Mouse (Mus musculus) ES-E14 (cell line): ENCODE results near the gene Bcl9l. TPM values are rescaled to one million over a fixed set of nuclear protein-coding genes. Genes with fewer than 3 reads are reported as not detected.

Experiments
- DNase-seq: peaks from one replicate; pipeline ENCODE4 v3.0.0-alpha.2; 2013; ENCODE audit warnings: low read depth, low spot score
- H3K27ac ChIP-seq: 2 replicates; pipeline ENCODE4 v1.5.1; 2012; ENCODE audit warnings: low read depth, mild to moderate bottlenecking, low read length, moderate library complexity, mixed read lengths; ENCODE audit not compliant: poor library complexity, insufficient read depth, severe bottlenecking
- H3K36me3 ChIP-seq: 2 replicates; pipeline ENCODE4 v1.6.1; 2012; ENCODE audit warnings: mild to moderate bottlenecking, low read length, moderate library complexity, mixed read lengths; ENCODE audit not compliant: control insufficient read depth, poor library complexity, insufficient read depth, severe bottlenecking
- H3K4me1 ChIP-seq, 2 experiments: fragments of 150-350 bp in 1 of 2; sonication (generic) in 1 of 2; 2 replicates each; pipeline ENCODE4 v1.6.1; 2012; ENCODE audit warnings: low read length in 2 of 2, mild to moderate bottlenecking in 1 of 2, mixed read lengths in 1 of 2; ENCODE audit not compliant: control insufficient read depth in 2 of 2, insufficient read depth in 2 of 2, poor library complexity in 1 of 2
- H3K4me3 ChIP-seq, 2 experiments: fragments of 150-350 bp in 1 of 2; sonication (generic) in 1 of 2; 2 replicates each; pipeline ENCODE4 v1.5.1; 2012; ENCODE audit warnings: low read length in 2 of 2, low read depth in 1 of 2, mild to moderate bottlenecking in 1 of 2, mixed read lengths in 1 of 2; ENCODE audit not compliant: insufficient read depth in 1 of 2, poor library complexity in 1 of 2, severe bottlenecking in 1 of 2
- H3K9ac ChIP-seq: 2 replicates; pipeline ENCODE4 v1.6.1; 2012; ENCODE audit warnings: low read depth, mild to moderate bottlenecking, low read length, mixed read lengths; ENCODE audit not compliant: poor library complexity, insufficient read depth, severe bottlenecking
- H3K9me3 ChIP-seq: fragments of 150-350 bp; sonication (generic); 2 replicates; pipeline ENCODE4 v1.6.1; 2012; ENCODE audit warnings: low read depth, mild to moderate bottlenecking, low read length; ENCODE audit not compliant: control insufficient read depth, insufficient read depth
- CHD2 ChIP-seq: IDR thresholded peaks from 2 replicates; pipeline ENCODE4 v1.6.1; 2014; ENCODE audit warnings: mild to moderate bottlenecking, low read depth, low read length, inconsistent platforms
- HCFC1 ChIP-seq: IDR thresholded peaks from 2 replicates; pipeline ENCODE4 v1.6.1; 2012; ENCODE audit warnings: low read length, inconsistent platforms, borderline replicate concordance; ENCODE audit not compliant: insufficient read depth
- MAFK ChIP-seq: IDR thresholded peaks from 2 replicates; pipeline ENCODE4 v1.6.1; 2014; ENCODE audit warnings: mild to moderate bottlenecking, low read depth, low read length, inconsistent platforms; ENCODE audit not compliant: insufficient read depth
- ZC3H11A ChIP-seq: IDR thresholded peaks from 2 replicates; pipeline ENCODE4 v1.6.1; 2012; ENCODE audit warnings: low read depth, mild to moderate bottlenecking, inconsistent platforms, low read length, borderline replicate concordance
- ZNF384 ChIP-seq: IDR thresholded peaks from 2 replicates; pipeline ENCODE4 v1.6.1; 2012; ENCODE audit warnings: low read depth, low read length, inconsistent platforms
- in situ Hi-C, 2 experiments: fragments of 600-800 bp; cut with MboI; formaldehyde crosslinking; loops; one replicate each; pipeline ENCODE4 v1.15.1; 2025; ENCODE audit warnings: low sequenced_read_pairs in 2 of 2, inconsistent platforms in 1 of 2; ENCODE audit not compliant: unreplicated experiment in 2 of 2
- total RNA-seq: library from RNA; depleted of rRNA; stranded (reverse); fragments of 300-350 nt; gene quantifications from 2 replicates; pipeline ENCODE4 v1.2.3, GENCODE M21; 2012

Bcl9l gene
- total RNA-seq, 1 experiment = 6.7 TPM

DNA sequence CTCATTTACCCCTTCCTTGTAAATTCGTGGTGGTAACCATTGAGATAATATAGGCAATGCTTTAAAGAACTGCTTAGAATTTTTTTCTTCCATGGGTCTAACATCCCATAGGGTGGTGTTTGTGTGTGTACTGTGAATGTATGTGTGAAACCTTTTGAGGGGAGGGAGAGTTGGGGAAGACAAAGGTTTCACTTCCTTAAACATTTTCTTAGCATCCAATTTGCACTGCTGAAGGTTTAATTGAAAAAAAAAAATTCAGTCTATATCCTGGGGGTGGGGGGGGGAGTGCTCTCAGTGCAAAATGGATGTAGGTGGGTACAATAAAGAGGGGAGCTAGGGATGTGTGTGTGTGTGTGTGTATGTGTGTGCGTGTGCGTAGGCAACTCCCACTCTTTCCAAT is 513 bp upstream of the Bcl9l start:
- no peak for DNase-seq
- Histone ChIP-seq H3K4me3 (peak overlapping the region in 1 of 2 experiments; percentile 91; a peak in 1 of 4 replicates), H3K9me3 (no peaks in the 10 kb centered on the region), H3K4me1 (peaks cover 3 to 26% of the 10 kb centered on the region in 2 experiments; a peak in 3 of 4 replicates), H3K27ac (no peak overlapping the region), H3K9ac (no peak overlapping the region), H3K36me3 (no peaks in the 10 kb centered on the region)
- in situ Hi-C loops = no loop called here
- TF ChIP-seq ZC3H11A = no peak
- no peak for TF ChIP-seq HCFC1
- TF ChIP-seq ZNF384 = no peak
- no peak for TF ChIP-seq CHD2
- TF ChIP-seq MAFK = no peak

DNA sequence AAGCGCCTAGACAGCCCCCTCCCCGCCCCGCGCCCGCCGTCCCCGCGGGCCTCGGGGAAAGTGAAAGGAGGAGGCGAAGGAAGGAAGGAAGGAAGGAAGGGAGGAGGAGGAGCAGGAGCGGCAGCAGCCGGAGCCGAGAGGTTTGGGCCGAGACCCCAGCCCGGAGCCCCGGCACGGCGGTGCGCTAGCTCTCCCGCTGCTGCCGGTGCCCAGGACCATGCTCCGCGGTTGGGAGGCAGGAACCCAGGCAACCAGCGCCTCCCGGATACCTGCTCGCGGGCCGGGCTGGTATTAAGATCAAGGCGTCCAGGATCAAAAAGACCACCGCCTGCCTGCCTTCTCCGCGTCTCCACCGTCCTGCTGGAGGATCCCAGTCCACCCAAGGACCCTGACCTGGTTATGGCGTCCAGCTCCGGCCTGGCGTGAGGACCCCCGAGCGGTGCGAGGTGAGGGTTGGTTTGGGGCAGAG is 450 bp downstream of the Bcl9l start:
- Histone ChIP-seq H3K4me1 (peaks cover 5 to 35% of the 10 kb centered on the region in 2 experiments; a peak in 3 of 4 replicates), H3K4me3 (peak overlapping the region; percentile 85 to 91), H3K9me3 (no peaks in the 10 kb centered on the region), H3K36me3 (no peaks in the 10 kb centered on the region), H3K9ac (peak overlapping the region; percentile 79), H3K27ac (no peak overlapping the region)
- TF ChIP-seq CHD2 (no peak), HCFC1 (no peak), ZNF384 (no peak), ZC3H11A (no peak), MAFK (no peak)
- no peak for DNase-seq
- in situ Hi-C loops = no loop called here

DNA sequence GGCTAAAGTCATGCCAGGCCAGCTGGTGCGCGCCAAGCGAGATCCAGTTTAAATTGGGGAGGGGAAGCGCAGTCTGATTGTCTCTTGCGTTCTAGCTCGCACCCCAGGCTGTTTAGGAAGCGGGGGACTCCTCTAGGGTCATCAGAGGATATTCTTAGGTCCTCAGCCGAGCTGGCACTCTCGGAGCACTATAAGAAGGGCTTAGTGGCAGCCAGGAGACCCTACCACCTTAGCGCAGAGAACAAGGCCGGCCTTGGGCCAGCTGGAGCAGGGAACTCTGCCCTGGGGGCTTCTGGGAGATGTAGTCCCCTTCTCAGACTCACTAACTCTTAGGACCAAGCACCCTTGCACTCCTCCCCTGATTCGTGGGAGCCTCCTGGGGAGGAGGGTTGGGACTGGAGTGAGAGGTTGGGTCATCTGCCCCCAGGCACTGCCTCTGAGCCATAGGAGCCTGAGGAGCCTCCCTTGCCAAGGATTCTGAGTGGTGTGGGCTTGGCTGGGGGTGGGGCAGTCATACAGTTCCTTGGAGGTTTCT is 952 bp downstream of the Bcl9l start:
- peak overlapping the region; percentile 85 to 91 for H3K4me3 ChIP-seq
- H3K9ac ChIP-seq = peak overlapping the region; percentile 79
- peaks cover 5 to 40% of the 10 kb centered on the region in 2 experiments; a peak in 3 of 4 replicates for H3K4me1 ChIP-seq
- no peaks in the 10 kb centered on the region for H3K9me3 ChIP-seq
- no peaks in the 10 kb centered on the region for H3K36me3 ChIP-seq
- in situ Hi-C loops = no loop called here
- peak; percentile 91 for DNase-seq
- no peak overlapping the region for H3K27ac ChIP-seq
- TF ChIP-seq MAFK (no peak), CHD2 (no peak), ZNF384 (no peak), ZC3H11A (no peak), HCFC1 (peak; percentile 91)

DNA sequence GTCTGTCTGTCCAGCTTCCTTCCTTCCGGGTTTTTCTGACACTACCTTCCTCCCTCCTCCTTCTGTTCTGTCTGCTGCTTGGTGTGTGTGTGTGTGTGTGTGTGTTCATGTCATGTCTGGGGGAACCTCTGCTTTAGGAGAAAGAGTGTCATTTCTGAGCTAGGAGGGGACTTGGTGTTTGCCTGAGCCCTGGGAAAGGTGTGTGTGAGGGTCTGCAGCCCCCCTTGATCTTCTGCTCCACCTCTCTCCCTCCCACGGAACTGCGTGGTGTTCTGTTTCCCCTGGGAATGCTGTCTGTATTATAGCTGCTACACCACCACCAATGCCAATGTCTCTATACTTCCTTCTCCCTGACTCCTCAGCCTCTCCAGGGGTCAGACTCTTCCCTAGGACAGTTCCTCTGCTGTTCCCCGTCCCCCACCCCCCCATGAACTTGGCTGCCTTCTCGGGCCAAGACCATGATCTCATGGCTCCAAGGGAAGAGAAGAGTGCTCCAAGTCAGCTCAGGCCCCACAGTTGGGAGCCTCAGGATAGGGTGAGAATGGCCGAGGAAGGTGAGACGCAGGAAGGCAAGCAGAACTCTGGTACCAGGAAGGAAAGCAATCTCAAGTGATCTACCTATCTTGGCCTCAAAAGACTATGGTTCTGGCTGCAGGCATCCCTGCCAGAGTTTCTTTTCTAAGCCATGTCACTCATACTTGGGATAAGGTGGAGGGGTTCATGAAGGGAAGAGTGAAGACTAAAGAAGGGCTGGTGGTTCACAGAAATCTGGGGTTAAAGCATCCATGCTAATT is 1.9 kb downstream of the Bcl9l start:
- in situ Hi-C loops = no loop called here
- Histone ChIP-seq H3K4me1 (peaks cover 5 to 49% of the 10 kb centered on the region in 2 experiments; a peak in 3 of 4 replicates), H3K27ac (no peak overlapping the region), H3K4me3 (no peak overlapping the region), H3K9me3 (no peaks in the 10 kb centered on the region), H3K36me3 (no peaks in the 10 kb centered on the region), H3K9ac (no peak overlapping the region)
- TF ChIP-seq ZC3H11A (no peak), ZNF384 (no peak), MAFK (no peak), CHD2 (no peak), HCFC1 (no peak)
- no peak for DNase-seq
